Mouse (Mus musculus) kidney, adult 2 months (tissue): ENCODE data around the gene Troap.

Experiments used
- CTCF ChIP-seq: fragments of 200-500 bp; conservative IDR thresholded peaks from 2 replicates; pipeline ENCODE4 v1.5.1; 2011; ENCODE audit warnings: low read depth, mild to moderate bottlenecking, control low read depth, low read length, moderate library complexity, mixed read lengths; ENCODE audit not compliant: insufficient read depth, insufficient read length
- POLR2A ChIP-seq: fragments of 200-500 bp; IDR thresholded peaks from one replicate; pipeline ENCODE4 v1.6.1; 2011; ENCODE audit warnings: low read depth, low read length, control low read depth

DNA sequence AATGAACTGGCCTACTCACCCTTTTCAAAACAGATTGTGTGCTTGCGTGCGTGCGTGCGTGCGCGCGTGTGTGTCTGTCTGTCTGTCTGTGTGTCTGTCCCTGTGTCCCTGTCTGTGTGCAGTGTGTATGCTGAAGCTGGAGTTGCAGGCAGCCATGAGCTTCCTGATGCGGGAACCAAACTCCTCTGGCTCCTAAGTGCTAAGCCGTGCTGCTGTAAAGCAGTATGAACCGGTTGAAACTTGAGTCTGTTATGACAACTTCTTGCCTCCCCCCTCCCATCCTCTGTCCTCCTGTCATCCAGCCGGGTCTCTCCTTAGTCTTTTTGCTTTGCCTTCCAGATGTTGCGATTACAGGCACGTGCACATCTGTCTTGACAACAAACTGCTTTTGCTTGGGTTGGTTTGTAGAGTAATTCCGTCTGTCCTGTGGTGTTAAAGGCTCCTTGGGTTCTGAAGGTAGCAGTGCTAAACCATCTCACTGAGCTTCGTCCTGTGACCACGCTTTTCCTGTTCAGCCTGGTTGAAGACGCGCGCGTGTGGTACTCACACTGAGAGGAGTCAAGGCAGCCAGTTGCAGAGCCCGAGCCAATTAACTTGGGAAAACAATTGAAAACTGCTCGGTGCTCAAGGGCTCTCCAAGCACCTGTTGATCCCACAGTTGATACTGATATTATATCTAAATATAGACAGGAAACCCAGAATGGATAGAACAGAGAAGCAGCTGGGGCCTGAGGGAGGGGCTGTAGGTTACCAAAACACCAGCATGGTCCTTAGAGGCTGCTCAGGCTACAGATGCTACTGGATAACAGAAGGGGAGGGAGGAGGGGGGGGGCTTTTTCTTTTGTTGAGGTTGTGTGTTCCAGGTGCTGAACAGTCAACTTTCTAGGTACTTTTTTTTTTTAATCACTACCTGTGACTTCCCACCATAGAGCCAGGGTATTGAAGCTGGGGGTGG lies 55.9 kb downstream of the Troap start:
- TF ChIP-seq CTCF (no peak), POLR2A (no peak)
